Mouse (Mus musculus) heart, embryonic 11.5 days (tissue): ENCODE results near the gene Samd15. TPM values are rescaled to one million over a fixed set of nuclear protein-coding genes. Genes with fewer than 3 reads are reported as not detected.

Experiments used
- ATAC-seq: fragments of 200-750 bp; cut with Nextera tagmentation; replicated peaks from 2 replicates; pipeline ENCODE4 v1.8.0; 2017; ENCODE audit warnings: moderate library complexity; ENCODE audit not compliant: insufficient number of reproducible peaks, low FRiP score, low TSS enrichment
- H3K27ac ChIP-seq: fragments of 300-500 bp; sonication (generic); 2 replicates; pipeline ENCODE4 v1.5.1; 2014; ENCODE audit warnings: mild to moderate bottlenecking, low read depth, low read length
- H3K27me3 ChIP-seq: fragments of 300-500 bp; sonication (generic); 2 replicates; pipeline ENCODE4 v1.6.1; 2014; ENCODE audit warnings: mild to moderate bottlenecking, low read length, mixed read lengths; ENCODE audit not compliant: control insufficient read depth, insufficient read depth
- H3K36me3 ChIP-seq: fragments of 300-500 bp; sonication (generic); 2 replicates; pipeline ENCODE4 v1.6.1; 2014; ENCODE audit warnings: mild to moderate bottlenecking, low read length, moderate library complexity, mixed read lengths; ENCODE audit not compliant: control insufficient read depth, insufficient read depth
- H3K4me1 ChIP-seq: fragments of 300-500 bp; sonication (generic); 2 replicates; pipeline ENCODE4 v1.6.1; 2014; ENCODE audit warnings: low read length; ENCODE audit not compliant: control insufficient read depth, insufficient read depth
- H3K4me2 ChIP-seq: fragments of 300-500 bp; sonication (generic); 2 replicates; pipeline ENCODE4 v1.6.1; 2014; ENCODE audit warnings: mild to moderate bottlenecking, moderate library complexity
- H3K4me3 ChIP-seq: fragments of 300-500 bp; sonication (generic); 2 replicates; pipeline ENCODE4 v1.5.1; 2014; ENCODE audit warnings: low read depth, low read length
- H3K9ac ChIP-seq: fragments of 300-500 bp; sonication (generic); 2 replicates; pipeline ENCODE4 v1.6.1; 2014; ENCODE audit warnings: mild to moderate bottlenecking, low read depth, low read length, moderate library complexity
- H3K9me3 ChIP-seq: fragments of 300-500 bp; sonication (generic); replicated peaks from 2 replicates; pipeline ENCODE4 v1.6.1; 2016; ENCODE audit warnings: low read length; ENCODE audit not compliant: control insufficient read depth
- WGBS: fragments of 180-500 bp; shearing (Covaris S2); extraction: QIAGEN DNeasy Blood & Tissue Kit; methylation state at CpG from one replicate; pipeline ENCODE4 v1.1.7; 2014; ENCODE audit not compliant: insufficient replicate concordance; 5-methylcytosine and 5-hydroxymethylcytosine counted together
- polyA plus RNA-seq: library from polyadenylated mRNA; unstranded; fragments of >200 nt; fragmentation: Nextera tagmentation; extraction: Ambion mirVana; gene quantifications from 2 replicates; pipeline ENCODE4 v1.2.1, GENCODE M21; 2014

Gene Samd15
- polyA plus RNA-seq, 1 experiment from 2014 or later = 3.2 TPM

DNA sequence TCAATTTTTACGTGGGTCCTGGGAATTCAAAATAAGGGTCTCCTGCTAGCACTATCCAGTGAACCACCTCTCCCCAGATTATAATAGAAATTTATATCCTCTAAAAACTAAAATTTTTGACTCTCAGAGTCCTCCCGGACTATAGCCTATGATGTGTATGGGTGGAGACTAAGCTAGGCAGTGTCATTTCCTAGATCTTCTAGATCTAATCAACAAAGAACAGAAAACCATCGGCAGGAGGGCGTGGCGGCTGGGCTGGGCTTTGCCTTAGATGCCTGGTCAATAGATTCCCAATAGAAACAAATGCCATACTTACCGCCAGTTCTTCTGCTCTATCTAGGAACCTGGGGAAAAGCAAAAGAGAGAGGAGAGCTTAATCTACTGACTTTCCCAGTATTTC is 50.6 kb downstream of the Samd15 start:
- 89% methylated on average over 6 of the region's 6 CpGs for WGBS
- no peak for ATAC-seq
- no peaks in the 10 kb centered on the region for H3K4me1 ChIP-seq
- H3K9me3 ChIP-seq = no peaks in the 10 kb centered on the region; the same call in 1 of the 2 replicates
- H3K27me3 ChIP-seq = no peaks in the 10 kb centered on the region
- H3K27ac ChIP-seq = no peak overlapping the region
- H3K4me3 ChIP-seq = no peak overlapping the region
- H3K36me3 ChIP-seq = peaks cover 35% of the 10 kb centered on the region
- H3K9ac ChIP-seq = no peak overlapping the region
- H3K4me2 ChIP-seq = no peak overlapping the region

DNA sequence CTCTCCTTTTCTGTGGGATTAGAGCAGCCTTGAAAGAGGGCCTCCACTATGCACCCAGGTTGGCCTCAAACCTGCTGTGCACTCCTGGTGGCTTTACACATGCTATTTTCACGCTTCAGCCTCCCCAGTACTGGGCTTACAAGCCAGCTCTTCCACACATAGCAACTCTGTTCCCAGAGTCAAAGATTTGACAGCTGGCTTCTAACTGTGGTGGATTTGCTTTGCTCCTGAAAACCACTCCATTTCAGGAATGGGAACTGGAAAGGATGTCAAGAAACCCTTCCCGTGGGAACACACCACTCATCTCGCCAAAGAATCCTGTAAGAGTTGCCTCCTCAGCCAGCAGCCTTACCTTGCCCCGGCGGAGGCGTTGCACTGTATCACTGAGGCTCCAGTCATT is 54.4 kb downstream of the Samd15 start:
- WGBS = 90% methylated on average over 6 of the region's 6 CpGs
- Histone ChIP-seq H3K4me2 (no peak overlapping the region), H3K4me1 (no peaks in the 10 kb centered on the region), H3K27me3 (no peaks in the 10 kb centered on the region), H3K27ac (no peak overlapping the region), H3K4me3 (no peak overlapping the region), H3K9me3 (no peaks in the 10 kb centered on the region; the same call in 1 of the 2 replicates), H3K36me3 (peaks cover 44% of the 10 kb centered on the region), H3K9ac (no peak overlapping the region)
- no peak for ATAC-seq

DNA sequence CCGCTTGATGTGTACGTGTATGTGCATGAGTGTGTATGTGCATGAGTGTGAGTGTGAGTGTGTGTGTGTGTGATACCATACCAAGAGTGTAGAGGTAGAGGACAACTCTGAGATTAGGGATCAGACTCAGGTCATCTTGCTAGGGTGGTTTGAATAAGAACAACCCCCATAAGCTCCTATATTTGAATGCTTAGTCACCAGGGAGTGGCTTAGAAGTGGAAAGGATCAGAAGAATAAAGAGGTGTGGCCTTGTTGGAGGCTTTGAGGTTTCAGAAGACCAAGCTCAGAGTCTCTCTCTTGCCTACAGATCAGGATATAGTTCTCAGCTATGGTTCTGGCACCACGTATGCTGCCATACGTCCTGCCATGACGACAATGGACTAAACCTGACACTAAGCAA is 57.1 kb downstream of the Samd15 start:
- WGBS = 91% methylated on average over 5 of the region's 5 CpGs
- ATAC-seq = no peak
- no peak overlapping the region for H3K4me2 ChIP-seq
- H3K36me3 ChIP-seq = peaks cover 34% of the 10 kb centered on the region
- H3K9ac ChIP-seq = no peak overlapping the region
- no peaks in the 10 kb centered on the region; the same call in 1 of the 2 replicates for H3K9me3 ChIP-seq
- no peak overlapping the region for H3K4me3 ChIP-seq
- H3K27ac ChIP-seq = no peak overlapping the region
- H3K4me1 ChIP-seq = no peaks in the 10 kb centered on the region
- H3K27me3 ChIP-seq = no peaks in the 10 kb centered on the region

DNA sequence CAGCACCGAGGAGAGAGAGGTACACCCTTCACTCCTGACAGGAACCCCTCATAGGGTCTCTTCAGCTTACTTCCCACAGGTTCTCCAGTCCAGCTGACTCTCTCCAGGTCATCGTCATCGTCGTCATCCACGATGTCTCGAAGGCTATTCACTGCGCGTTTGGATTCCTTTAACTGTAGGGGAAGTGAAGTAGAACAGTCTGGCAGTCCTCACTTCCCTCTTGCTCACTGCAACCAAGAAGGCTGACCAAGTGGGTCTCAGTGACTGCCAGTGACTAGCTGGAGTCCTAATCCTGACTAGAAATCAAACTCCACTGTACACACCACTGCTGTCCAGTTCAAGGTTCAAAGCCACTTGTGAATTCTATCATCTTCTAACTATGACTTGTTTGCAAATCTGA is 61.0 kb downstream of the Samd15 start:
- H3K4me1 ChIP-seq = no peaks in the 10 kb centered on the region
- no peak overlapping the region for H3K9ac ChIP-seq
- H3K9me3 ChIP-seq = no peaks in the 10 kb centered on the region
- H3K4me3 ChIP-seq = no peak overlapping the region
- no peak overlapping the region for H3K27ac ChIP-seq
- no peak overlapping the region for H3K4me2 ChIP-seq
- no peak for ATAC-seq
- H3K27me3 ChIP-seq = no peaks in the 10 kb centered on the region
- 92% methylated on average over 8 of the region's 8 CpGs for whole genome bisulfite sequencing
- peaks cover 32% of the 10 kb centered on the region for H3K36me3 ChIP-seq

Other genes starting within 250 kb of the Samd15 start
- 0.20 TPM in 1 of 2 replicates, not detected in the other for gene Zdhhc22, start 209.3 kb upstream of the Samd15 start, polyA plus RNA-seq
- gene Tmem63c, start 178.4 kb upstream of the Samd15 start, polyA plus RNA-seq = not detected in 2 replicates
- gene Ngb, start 97.2 kb upstream of the Samd15 start, polyA plus RNA-seq = 0.16 TPM in 1 of 2 replicates, not detected in the other
- gene Gstz1, start 52.6 kb upstream of the Samd15 start, polyA plus RNA-seq = 49.0 and 52.7 TPM in 2 replicates
- gene Pomt2, start 51.8 kb upstream of the Samd15 start, polyA plus RNA-seq = 14.5 and 15.2 TPM in 2 replicates
- gene Tmed8, start 731 bp downstream of the Samd15 start, polyA plus RNA-seq = 2.1 and 3.0 TPM in 2 replicates
- gene Noxred1, start 39.0 kb downstream of the Samd15 start, polyA plus RNA-seq = 1.00 and 1.2 TPM in 2 replicates
- 34.8 and 36.9 TPM in 2 replicates for gene Vipas39, start 66.5 kb downstream of the Samd15 start, polyA plus RNA-seq
- 196 and 214 TPM in 2 replicates for gene Ahsa1, start 66.8 kb downstream of the Samd15 start, polyA plus RNA-seq
- 0.44 and 0.83 TPM in 2 replicates for gene Ism2, start 100.0 kb downstream of the Samd15 start, polyA plus RNA-seq
- gene Sptlc2, start 188.6 kb downstream of the Samd15 start, polyA plus RNA-seq = 73.2 and 82.1 TPM in 2 replicates
- 256 and 291 TPM in 2 replicates for gene Slirp, start 244.2 kb downstream of the Samd15 start, polyA plus RNA-seq
- gene Alkbh1, start 244.3 kb downstream of the Samd15 start, polyA plus RNA-seq = 39.6 and 52.6 TPM in 2 replicates